Mouse (Mus musculus): ENCODE data around the gene Gmpr. TPM values are rescaled to one million over a fixed set of nuclear protein-coding genes. Genes with fewer than 3 reads are reported as not detected.

The Gmpr gene
- polyA plus RNA-seq, 1 experiment from 2014 or later = 22.9 TPM

DNA sequence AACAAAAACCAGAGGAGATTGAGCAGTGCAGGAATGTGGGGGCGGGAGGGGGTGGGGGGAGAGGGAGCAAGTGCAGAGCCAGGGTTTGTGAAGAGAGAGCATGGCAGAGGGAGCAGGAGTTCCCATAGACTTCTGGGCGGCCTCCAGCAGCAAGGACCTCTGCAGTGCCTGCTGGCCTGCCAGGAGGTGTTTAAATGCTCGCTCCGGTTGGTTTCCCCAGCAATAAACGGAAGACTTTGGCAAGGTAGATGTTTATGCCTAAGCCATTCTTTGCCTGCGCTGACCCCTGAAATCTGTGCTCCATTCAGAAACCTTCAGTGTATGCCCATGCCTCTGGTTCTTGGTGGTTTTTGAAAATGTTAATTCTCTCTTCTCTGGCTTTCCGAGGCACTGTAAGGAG is 19.0 kb downstream of the Gmpr start:
- no peak for ATAC-seq (ENCODE audit: insufficient read depth)
- WGBS = 55% methylated on average over 7 of the region's 7 CpGs

DNA sequence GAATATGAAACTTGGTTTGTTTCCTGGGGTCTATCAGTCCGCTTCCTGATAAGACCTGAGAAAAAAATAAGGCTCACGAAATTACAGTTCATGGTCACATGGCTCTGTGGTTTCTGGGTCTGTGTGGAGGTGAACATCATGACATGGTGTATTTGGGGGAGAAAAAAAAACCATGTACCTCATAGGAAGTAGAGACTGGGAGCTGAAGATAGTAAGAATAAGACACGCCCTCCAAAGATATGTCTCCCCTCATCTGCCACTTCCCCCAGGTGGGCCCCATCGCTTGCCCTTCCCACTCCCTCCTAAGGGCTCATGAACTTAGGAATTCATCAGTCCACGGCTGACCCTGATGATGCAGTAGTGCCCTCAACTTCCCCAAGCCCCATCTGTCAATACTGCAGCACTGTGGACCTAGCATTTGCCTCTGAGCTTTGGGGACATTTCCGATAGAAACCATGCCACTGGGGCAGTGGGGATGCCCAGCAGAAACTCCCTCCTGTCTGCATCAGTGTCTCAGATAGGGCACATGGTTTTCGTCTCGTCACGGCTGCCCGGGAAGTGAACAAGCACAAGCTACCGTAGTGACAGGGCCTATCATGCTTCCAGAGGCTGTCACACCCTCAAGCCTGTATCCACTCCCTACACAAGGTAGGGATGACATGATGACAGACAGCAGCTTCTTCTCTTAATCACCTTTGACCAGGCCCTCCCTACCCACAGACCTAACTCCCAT is 20.2 kb downstream of the Gmpr start:
- peak; percentile 67 for ATAC-seq (ENCODE audit: insufficient read depth)
- H3K9me3 ChIP-seq (ENCODE audit: low read depth, low read length) = peaks cover 3% of the 10 kb centered on the region; the same call in 1 of the 2 replicates
- no peak for DNase-seq
- no peaks in the 10 kb centered on the region for H3K27me3 ChIP-seq (ENCODE audit: insufficient read depth, low read length)
- H3K36me3 ChIP-seq (ENCODE audit: insufficient read depth) = no peaks in the 10 kb centered on the region
- no peak overlapping the region for H3K9ac ChIP-seq
- H3K4me1 ChIP-seq (ENCODE audit: insufficient read depth) = peaks cover 10% of the 10 kb centered on the region; the same call in 1 of the 2 replicates
- 69% methylated on average over 11 of the region's 11 CpGs for WGBS
- no peak for TF ChIP-seq CTCF (IDR thresholded peaks at IDR 0.05; ENCODE audit: low read depth)
- H3K4me3 ChIP-seq (ENCODE audit: low read depth, low read length) = no peak overlapping the region
- H3K4me2 ChIP-seq = no peak overlapping the region
- H3K27ac ChIP-seq (ENCODE audit: low read depth) = peak overlapping the region; percentile 50; the same call in 1 of the 2 replicates

More for the DNA sequence above, 19.0 kb downstream of the Gmpr start:
- no peak for DNase-seq
- H3K4me3 ChIP-seq (ENCODE audit: low read depth, low read length) = no peak overlapping the region
- no peak overlapping the region for H3K9ac ChIP-seq
- peaks cover 10% of the 10 kb centered on the region; the same call in 1 of the 2 replicates for H3K4me1 ChIP-seq (ENCODE audit: insufficient read depth)
- H3K9me3 ChIP-seq (ENCODE audit: low read depth, low read length) = peaks cover 3% of the 10 kb centered on the region; the same call in 1 of the 2 replicates
- H3K27me3 ChIP-seq (ENCODE audit: insufficient read depth, low read length) = no peaks in the 10 kb centered on the region
- no peak for TF ChIP-seq CTCF (IDR thresholded peaks at IDR 0.05; ENCODE audit: low read depth)
- no peak overlapping the region for H3K4me2 ChIP-seq
- H3K36me3 ChIP-seq (ENCODE audit: insufficient read depth) = no peaks in the 10 kb centered on the region
- H3K27ac ChIP-seq (ENCODE audit: low read depth) = peak overlapping the region; percentile 39

DNA sequence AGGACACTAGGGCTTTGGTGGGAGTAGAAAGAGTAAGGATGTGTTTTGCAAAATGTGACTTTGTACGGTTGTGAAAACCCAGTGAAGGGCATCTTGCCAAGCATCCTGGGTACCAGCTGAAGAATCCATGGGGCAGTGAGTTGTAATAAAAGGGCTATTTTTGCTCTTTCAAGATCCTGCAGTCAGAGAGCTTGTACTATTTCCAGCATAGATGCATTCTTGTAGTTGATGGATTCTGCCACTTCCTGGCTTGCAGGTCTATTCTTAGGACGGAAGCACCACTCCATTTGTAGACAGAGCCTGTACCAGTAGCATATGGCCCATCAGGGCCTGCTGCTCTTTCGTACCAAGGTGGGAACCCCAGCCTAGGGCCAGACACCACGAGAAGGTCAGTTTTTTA is 21.5 kb downstream of the Gmpr start:
- Histone ChIP-seq H3K4me2 (no peak overlapping the region), H3K27ac (ENCODE audit: low read depth) (no peak overlapping the region)

DNA sequence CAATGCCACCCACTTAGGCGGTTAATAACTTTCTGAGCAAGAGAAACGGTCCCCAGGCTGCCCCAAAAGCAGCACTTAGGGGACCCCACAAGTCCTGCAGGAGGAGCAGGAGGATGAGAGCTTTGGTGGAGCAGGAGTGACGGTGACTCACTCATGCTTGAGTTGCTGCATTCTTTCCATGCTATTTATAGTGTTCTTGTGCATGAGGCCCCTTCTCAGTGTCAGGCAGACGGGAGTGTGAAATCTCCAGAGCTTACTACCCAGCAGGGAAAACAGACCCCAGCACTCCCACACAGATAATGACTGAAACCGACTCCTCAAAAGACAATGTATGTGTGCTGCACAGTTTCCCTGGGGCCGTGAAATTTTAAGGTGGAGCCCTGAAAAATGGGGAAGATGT is 23.5 kb downstream of the Gmpr start:
- no peak overlapping the region for H3K4me2 ChIP-seq
- ATAC-seq (ENCODE audit: insufficient read depth) (peak; percentile 53; the same call in 1 of the 2 replicates), DNase-seq (peak; percentile 55)
- H3K4me1 ChIP-seq (ENCODE audit: insufficient read depth) = peaks cover 10% of the 10 kb centered on the region; the same call in 1 of the 2 replicates
- no peaks in the 10 kb centered on the region for H3K9me3 ChIP-seq (ENCODE audit: low read depth, low read length)
- H3K27ac ChIP-seq (ENCODE audit: low read depth) = peak overlapping the region; percentile 58; the same call in 1 of the 2 replicates
- H3K27me3 ChIP-seq (ENCODE audit: insufficient read depth, low read length) = no peaks in the 10 kb centered on the region
- 30% methylated on average over 6 of the region's 6 CpGs for WGBS
- H3K9ac ChIP-seq = no peak overlapping the region
- no peak for TF ChIP-seq CTCF (IDR thresholded peaks at IDR 0.05; ENCODE audit: low read depth)
- no peak overlapping the region for H3K4me3 ChIP-seq (ENCODE audit: low read depth, low read length)
- H3K36me3 ChIP-seq (ENCODE audit: insufficient read depth) = no peaks in the 10 kb centered on the region

More for the DNA sequence above, 21.5 kb downstream of the Gmpr start:
- Histone ChIP-seq H3K9ac (no peak overlapping the region), H3K4me3 (ENCODE audit: low read depth, low read length) (no peak overlapping the region), H3K9me3 (ENCODE audit: low read depth, low read length) (peaks cover 3% of the 10 kb centered on the region; the same call in 1 of the 2 replicates), H3K36me3 (ENCODE audit: insufficient read depth) (no peaks in the 10 kb centered on the region), H3K27me3 (ENCODE audit: insufficient read depth, low read length) (no peaks in the 10 kb centered on the region), H3K4me1 (ENCODE audit: insufficient read depth) (peaks cover 10% of the 10 kb centered on the region; the same call in 1 of the 2 replicates)
- WGBS = 68% methylated on average over 4 of the region's 4 CpGs
- no peak for TF ChIP-seq CTCF (IDR thresholded peaks at IDR 0.05; ENCODE audit: low read depth)
- DNase-seq = no peak
- ATAC-seq (ENCODE audit: insufficient read depth) = no peak

DNA sequence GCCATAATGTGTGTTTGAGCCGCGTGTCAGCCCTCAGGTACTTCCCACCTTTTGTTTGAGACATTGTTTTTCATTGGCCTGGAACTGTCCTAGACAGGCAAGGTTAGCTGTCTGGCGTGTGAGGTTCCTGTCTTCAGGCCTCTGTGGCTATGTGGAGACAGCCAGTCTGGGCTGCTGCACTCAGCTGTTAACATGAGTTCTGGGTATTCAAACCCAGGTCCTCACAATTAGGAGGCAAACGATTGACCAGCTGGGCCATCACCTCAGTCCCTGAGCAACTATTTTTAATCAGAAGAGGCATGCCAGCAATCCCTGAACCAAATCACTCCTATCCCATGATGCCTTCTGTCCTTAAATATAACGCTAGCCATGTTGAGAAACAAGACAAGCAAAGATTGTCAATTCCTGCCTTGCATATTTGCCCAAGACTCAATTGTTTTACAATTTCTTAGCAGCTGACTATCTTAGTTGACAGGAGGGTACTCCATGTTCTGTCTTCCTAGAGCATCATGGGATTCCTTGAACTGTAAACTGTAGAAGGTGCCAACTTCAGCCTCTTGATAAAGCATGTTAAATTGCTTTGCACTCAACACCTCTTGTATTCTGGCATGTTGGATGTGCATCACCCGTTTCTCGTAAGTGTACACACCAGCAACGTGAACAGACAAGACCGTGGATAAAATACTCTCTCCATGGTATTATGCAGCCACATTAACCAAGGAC is 28.6 kb downstream of the Gmpr start:
- Histone ChIP-seq H3K4me3 (ENCODE audit: low read depth, low read length) (no peak overlapping the region), H3K9ac (no peak overlapping the region), H3K9me3 (ENCODE audit: low read depth, low read length) (no peaks in the 10 kb centered on the region), H3K27ac (ENCODE audit: low read depth) (no peak overlapping the region), H3K36me3 (ENCODE audit: insufficient read depth) (no peaks in the 10 kb centered on the region), H3K4me2 (no peak overlapping the region), H3K27me3 (ENCODE audit: insufficient read depth, low read length) (no peaks in the 10 kb centered on the region), H3K4me1 (ENCODE audit: insufficient read depth) (peaks cover 1% of the 10 kb centered on the region; the same call in 1 of the 2 replicates)
- 79% methylated on average over 9 of the region's 9 CpGs for WGBS
- TF ChIP-seq CTCF (IDR thresholded peaks at IDR 0.05; ENCODE audit: low read depth) = no peak
- ATAC-seq (ENCODE audit: insufficient read depth) = no peak
- DNase-seq = no peak

DNA sequence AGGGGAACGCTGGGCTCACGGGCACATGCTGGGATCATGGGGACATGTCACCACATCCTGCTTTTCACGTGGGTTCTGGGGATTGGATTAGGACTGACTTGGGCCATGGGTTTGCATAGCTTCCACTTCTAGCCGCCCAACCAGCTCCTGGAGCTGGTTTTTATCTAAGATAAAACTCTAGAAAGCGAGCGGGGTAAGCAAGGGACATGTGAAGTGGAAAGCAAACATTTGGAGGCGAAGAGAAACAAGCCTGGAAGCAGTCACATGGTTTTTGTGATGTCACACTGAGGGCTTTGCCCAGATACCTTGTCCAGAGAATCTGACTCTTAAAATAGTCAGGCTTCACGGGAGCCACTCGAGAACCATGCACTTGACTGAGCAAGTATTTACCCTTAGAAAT is 29.9 kb downstream of the Gmpr start:
- DNase-seq (peak; percentile 65), ATAC-seq (ENCODE audit: insufficient read depth) (peak; percentile 32; the same call in 1 of the 2 replicates)
- Histone ChIP-seq H3K9me3 (ENCODE audit: low read depth, low read length) (no peaks in the 10 kb centered on the region), H3K36me3 (ENCODE audit: insufficient read depth) (no peaks in the 10 kb centered on the region), H3K9ac (no peak overlapping the region), H3K27me3 (ENCODE audit: insufficient read depth, low read length) (no peaks in the 10 kb centered on the region), H3K4me3 (ENCODE audit: low read depth, low read length) (no peak overlapping the region), H3K4me1 (ENCODE audit: insufficient read depth) (no peaks in the 10 kb centered on the region), H3K4me2 (no peak overlapping the region), H3K27ac (ENCODE audit: low read depth) (peak overlapping the region; percentile 66; the same call in 1 of the 2 replicates)
- TF ChIP-seq CTCF (IDR thresholded peaks at IDR 0.05; ENCODE audit: low read depth) = no peak
- WGBS = 50% methylated on average over 9 of the region's 9 CpGs

DNA sequence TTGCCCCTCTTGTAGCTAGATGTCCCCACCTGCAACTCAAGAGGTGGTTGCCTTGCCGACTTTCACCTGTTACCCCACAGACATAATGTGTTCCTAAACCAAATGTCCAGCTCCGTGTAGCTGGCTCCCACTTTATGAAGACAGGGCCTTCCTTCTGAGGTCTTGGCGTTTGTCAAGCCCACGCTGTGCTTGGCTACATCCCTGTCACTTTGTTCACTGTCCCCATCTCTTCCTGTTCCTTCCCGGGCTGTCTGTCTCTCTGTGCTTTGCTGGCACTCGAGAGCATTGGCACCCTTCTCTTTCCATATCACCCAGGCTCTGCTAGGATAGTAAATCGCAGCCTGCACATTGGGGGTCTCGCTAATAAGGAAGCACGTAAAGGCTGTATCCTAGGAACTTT is 30.8 kb downstream of the Gmpr start:
- Histone ChIP-seq H3K9me3 (ENCODE audit: low read depth, low read length) (no peaks in the 10 kb centered on the region), H3K36me3 (ENCODE audit: insufficient read depth) (no peaks in the 10 kb centered on the region), H3K4me2 (no peak overlapping the region), H3K4me1 (ENCODE audit: insufficient read depth) (no peaks in the 10 kb centered on the region), H3K9ac (no peak overlapping the region), H3K4me3 (ENCODE audit: low read depth, low read length) (no peak overlapping the region), H3K27me3 (ENCODE audit: insufficient read depth, low read length) (no peaks in the 10 kb centered on the region), H3K27ac (ENCODE audit: low read depth) (peak overlapping the region; percentile 48; the same call in 1 of the 2 replicates)
- no peak for DNase-seq
- no peak for TF ChIP-seq CTCF (IDR thresholded peaks at IDR 0.05; ENCODE audit: low read depth)
- 70% methylated on average over 9 of the region's 9 CpGs for WGBS
- ATAC-seq (ENCODE audit: insufficient read depth) = no peak

Data from lung, embryonic 14.5 days (tissue).